Mouse (Mus musculus): ENCODE measurements at regions not wholly inside any gene's neighbourhood (a gene's known extent, or its start where the extent isn't known, plus 50 kb on each side); places are given as distances from the start of the nearest gene placed in this dataset.

DNA sequence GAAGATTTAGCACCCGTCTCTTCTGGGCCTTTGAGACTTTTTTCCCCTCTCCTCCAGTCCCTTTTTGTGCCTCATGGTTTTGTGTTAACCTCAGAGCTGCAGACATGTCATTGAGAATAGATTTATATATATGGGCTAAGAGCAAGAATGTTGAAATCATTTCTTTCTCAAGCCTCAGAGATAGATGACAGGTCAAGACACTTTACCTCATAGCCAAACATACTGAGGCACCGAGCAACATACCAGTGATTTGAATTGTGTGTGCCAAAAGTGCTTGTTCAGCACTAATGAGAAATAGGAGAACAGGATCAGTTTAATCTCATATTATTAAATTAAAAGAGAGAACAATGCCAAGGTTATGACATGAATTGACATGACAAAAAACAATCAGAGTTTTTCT lies 464.2 kb upstream of the Marcks start:
- no peaks in the 10 kb centered on the region for H3K27me3 ChIP-seq (ENCODE audit: insufficient read depth, low read length)
- H3K4me3 ChIP-seq (ENCODE audit: low read length) = no peak overlapping the region
- no peaks in the 10 kb centered on the region for H3K9me3 ChIP-seq (ENCODE audit: low read length)
- H3K4me2 ChIP-seq (replicated peaks; ENCODE audit: low read depth, low read length) = no peak overlapping the region
- no peaks in the 10 kb centered on the region for H3K36me3 ChIP-seq (ENCODE audit: insufficient read depth, low read length)
- WGBS = 36% methylated on average over 2 of the region's 2 CpGs
- H3K4me1 ChIP-seq (ENCODE audit: insufficient read depth, low read length) = peaks cover 8% of the 10 kb centered on the region; the same call in 1 of the 2 replicates
- 0 out of 2 replicates have a peak overlapping the region, but pooled peaks have one; percentile 15 for H3K27ac ChIP-seq (ENCODE audit: low read length)
- ATAC-seq (ENCODE audit: low FRiP score, low TSS enrichment) = peak; percentile 19; the same call in 1 of the 2 replicates
- H3K9ac ChIP-seq (replicated peaks; ENCODE audit: low read length) = no peak overlapping the region

GRCm38 (mm10) chr10:37589889-37590288 lies 451.2 kb upstream of the Marcks start:
- ATAC-seq (ENCODE audit: low FRiP score, low TSS enrichment) = no peak
- Histone ChIP-seq H3K4me2 (replicated peaks; ENCODE audit: low read depth, low read length) (no peak overlapping the region), H3K9ac (replicated peaks; ENCODE audit: low read length) (no peak overlapping the region), H3K4me3 (ENCODE audit: low read length) (no peak overlapping the region), H3K27me3 (ENCODE audit: insufficient read depth, low read length) (no peaks in the 10 kb centered on the region), H3K4me1 (ENCODE audit: insufficient read depth, low read length) (no peaks in the 10 kb centered on the region), H3K27ac (ENCODE audit: low read length) (no peak overlapping the region), H3K36me3 (ENCODE audit: insufficient read depth, low read length) (no peaks in the 10 kb centered on the region), H3K9me3 (ENCODE audit: low read length) (no peaks in the 10 kb centered on the region)
- WGBS = 73% methylated on average over 2 of the region's 2 CpGs

GRCm38 (mm10) chr10:37589009-37589408 lies 450.3 kb upstream of the Marcks start:
- 96% methylated on average over 1 of the region's 1 CpGs for WGBS
- no peaks in the 10 kb centered on the region for H3K9me3 ChIP-seq (ENCODE audit: low read length)
- H3K4me3 ChIP-seq (ENCODE audit: low read length) = no peak overlapping the region

GRCm38 (mm10) chr10:37571171-37571570 lies 432.5 kb upstream of the Marcks start:
- 74% methylated on average over 2 of the region's 2 CpGs for WGBS
- Histone ChIP-seq H3K9me3 (ENCODE audit: low read length) (no peaks in the 10 kb centered on the region), H3K27me3 (ENCODE audit: insufficient read depth, low read length) (no peaks in the 10 kb centered on the region), H3K4me2 (replicated peaks; ENCODE audit: low read depth, low read length) (no peak overlapping the region), H3K27ac (ENCODE audit: low read length) (no peak overlapping the region), H3K36me3 (ENCODE audit: insufficient read depth, low read length) (no peaks in the 10 kb centered on the region), H3K4me1 (ENCODE audit: insufficient read depth, low read length) (no peaks in the 10 kb centered on the region), H3K4me3 (ENCODE audit: low read length) (no peak overlapping the region), H3K9ac (replicated peaks; ENCODE audit: low read length) (no peak overlapping the region)
- ATAC-seq (ENCODE audit: low FRiP score, low TSS enrichment) = no peak

More at GRCm38 (mm10) chr10:37589009-37589408, 450.3 kb upstream of the Marcks start:
- no peak for ATAC-seq (ENCODE audit: low FRiP score, low TSS enrichment)
- no peak overlapping the region for H3K27ac ChIP-seq (ENCODE audit: low read length)
- no peak overlapping the region for H3K4me2 ChIP-seq (replicated peaks; ENCODE audit: low read depth, low read length)
- no peaks in the 10 kb centered on the region for H3K4me1 ChIP-seq (ENCODE audit: insufficient read depth, low read length)
- no peaks in the 10 kb centered on the region for H3K27me3 ChIP-seq (ENCODE audit: insufficient read depth, low read length)
- H3K9ac ChIP-seq (replicated peaks; ENCODE audit: low read length) = no peak overlapping the region
- H3K36me3 ChIP-seq (ENCODE audit: insufficient read depth, low read length) = no peaks in the 10 kb centered on the region

- Histone ChIP-seq H3K4me3 (ENCODE audit: low read length) (no peak overlapping the region), H3K27ac (ENCODE audit: low read length) (no peak overlapping the region), H3K9me3 (ENCODE audit: low read length) (no peaks in the 10 kb centered on the region), H3K4me1 (ENCODE audit: insufficient read depth, low read length) (no peaks in the 10 kb centered on the region), H3K9ac (replicated peaks; ENCODE audit: low read length) (no peak overlapping the region), H3K36me3 (ENCODE audit: insufficient read depth, low read length) (no peaks in the 10 kb centered on the region), H3K4me2 (replicated peaks; ENCODE audit: low read depth, low read length) (no peak overlapping the region), H3K27me3 (ENCODE audit: insufficient read depth, low read length) (no peaks in the 10 kb centered on the region)
- ATAC-seq (ENCODE audit: low FRiP score, low TSS enrichment) = no peak
- 85% methylated on average over 2 of the region's 2 CpGs for WGBS
Measured at GRCm38 (mm10) chr10:37561705-37562104, 423.0 kb upstream of the Marcks start.

DNA sequence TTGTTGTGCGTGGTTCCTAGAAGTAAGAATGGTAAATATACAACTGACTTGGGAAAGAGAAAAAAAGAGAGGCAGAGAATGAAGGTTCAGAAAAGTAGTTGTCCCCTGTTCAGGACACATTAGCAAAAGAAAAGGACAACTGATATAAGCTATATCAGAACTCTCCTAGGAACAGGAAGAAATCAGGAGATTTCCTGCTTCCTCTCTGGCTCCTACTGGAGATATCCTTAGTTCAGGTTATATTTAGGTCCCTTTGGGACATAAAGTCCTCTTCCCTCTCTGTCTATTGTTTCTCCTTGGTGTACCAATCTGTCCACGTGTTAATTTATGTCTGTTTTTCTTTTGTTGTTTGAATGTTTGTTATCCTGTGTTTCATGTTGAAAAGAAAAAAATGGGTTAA lies 410.7 kb upstream of the Marcks start:
- 0 out of 2 replicates have a peak, but pooled peaks cover 3% of the 10 kb centered on the region for H3K9me3 ChIP-seq (ENCODE audit: low read length)
- no peak for ATAC-seq (ENCODE audit: low FRiP score, low TSS enrichment)
- no peaks in the 10 kb centered on the region for H3K36me3 ChIP-seq (ENCODE audit: insufficient read depth, low read length)
- H3K9ac ChIP-seq (replicated peaks; ENCODE audit: low read length) = no peak overlapping the region
- no peaks in the 10 kb centered on the region for H3K27me3 ChIP-seq (ENCODE audit: insufficient read depth, low read length)
- no peaks in the 10 kb centered on the region for H3K4me1 ChIP-seq (ENCODE audit: insufficient read depth, low read length)
- H3K4me3 ChIP-seq (ENCODE audit: low read length) = no peak overlapping the region
- 82% methylated on average over 2 of the region's 2 CpGs for WGBS
- H3K4me2 ChIP-seq (replicated peaks; ENCODE audit: low read depth, low read length) = no peak overlapping the region
- H3K27ac ChIP-seq (ENCODE audit: low read length) = no peak overlapping the region

DNA sequence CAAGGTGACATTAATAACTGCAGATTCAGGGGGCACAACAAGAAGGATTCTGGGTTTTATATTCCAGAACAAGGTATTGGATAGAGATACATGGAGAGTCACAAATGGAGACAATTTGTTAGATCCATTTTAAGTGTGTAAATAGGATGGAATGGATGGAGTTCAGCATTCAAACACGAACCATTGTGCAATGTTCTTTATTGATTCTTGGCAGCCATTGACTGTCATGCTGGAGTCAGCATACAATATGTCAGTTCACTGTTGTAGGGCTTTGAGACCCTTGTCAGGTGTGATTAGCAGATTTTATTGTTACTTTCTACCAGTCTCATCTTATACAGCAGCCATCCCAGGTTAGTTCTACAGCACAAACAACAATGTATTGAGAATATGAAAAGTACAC lies 402.0 kb upstream of the Marcks start:
- no peak overlapping the region for H3K4me2 ChIP-seq (replicated peaks; ENCODE audit: low read depth, low read length)
- no peak for ATAC-seq (ENCODE audit: low FRiP score, low TSS enrichment)
- H3K9ac ChIP-seq (replicated peaks; ENCODE audit: low read length) = no peak overlapping the region
- H3K4me3 ChIP-seq (ENCODE audit: low read length) = no peak overlapping the region
- no peaks in the 10 kb centered on the region for H3K27me3 ChIP-seq (ENCODE audit: insufficient read depth, low read length)
- no peaks in the 10 kb centered on the region for H3K4me1 ChIP-seq (ENCODE audit: insufficient read depth, low read length)
- 88% methylated on average over 1 of the region's 1 CpGs for WGBS
- no peaks in the 10 kb centered on the region for H3K9me3 ChIP-seq (ENCODE audit: low read length)
- no peak overlapping the region for H3K27ac ChIP-seq (ENCODE audit: low read length)
- H3K36me3 ChIP-seq (ENCODE audit: insufficient read depth, low read length) = no peaks in the 10 kb centered on the region

DNA sequence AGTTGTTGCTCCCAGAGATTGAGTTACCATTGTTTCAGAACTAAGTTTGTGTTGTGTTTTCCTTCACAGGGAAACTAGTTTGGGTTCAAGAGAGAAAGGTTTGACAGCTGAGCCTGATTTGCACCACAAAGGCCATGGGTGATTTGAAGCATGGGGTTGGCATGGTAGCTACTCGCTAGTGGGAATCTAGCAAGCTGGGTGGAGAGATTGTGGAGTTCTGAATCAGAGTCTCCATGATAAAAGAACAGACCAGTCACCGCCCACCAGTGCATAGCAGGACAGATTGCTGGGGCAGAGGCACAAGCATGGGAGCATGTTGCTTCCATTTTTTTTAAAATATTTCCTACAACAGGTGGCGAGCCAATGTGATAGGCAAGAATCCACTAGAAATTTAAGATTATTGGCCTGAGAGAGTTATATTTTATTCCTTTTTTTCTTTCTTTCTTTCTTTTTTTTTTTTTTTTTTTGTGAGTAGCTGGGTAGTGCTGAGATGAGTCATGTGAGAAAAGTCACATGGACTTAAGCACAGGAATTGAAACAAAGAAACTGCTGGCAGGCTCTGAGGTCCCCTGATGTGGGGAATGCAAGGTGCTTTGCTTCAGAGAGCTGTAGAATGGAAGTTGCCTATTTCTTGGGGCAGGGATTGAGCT lies 367.4 kb upstream of the Marcks start:
- no peak overlapping the region for H3K9ac ChIP-seq (replicated peaks; ENCODE audit: low read length)
- no peaks in the 10 kb centered on the region for H3K9me3 ChIP-seq (ENCODE audit: low read length)
- H3K36me3 ChIP-seq (ENCODE audit: insufficient read depth, low read length) = no peaks in the 10 kb centered on the region
- H3K27me3 ChIP-seq (ENCODE audit: insufficient read depth, low read length) = no peaks in the 10 kb centered on the region
- no peak for ATAC-seq (ENCODE audit: low FRiP score, low TSS enrichment)
- no peak overlapping the region for H3K4me3 ChIP-seq (ENCODE audit: low read length)
- no peak overlapping the region for H3K4me2 ChIP-seq (replicated peaks; ENCODE audit: low read depth, low read length)
- H3K4me1 ChIP-seq (ENCODE audit: insufficient read depth, low read length) = no peaks in the 10 kb centered on the region
- 83% methylated on average over 3 of the region's 3 CpGs for WGBS
- H3K27ac ChIP-seq (ENCODE audit: low read length) = no peak overlapping the region

DNA sequence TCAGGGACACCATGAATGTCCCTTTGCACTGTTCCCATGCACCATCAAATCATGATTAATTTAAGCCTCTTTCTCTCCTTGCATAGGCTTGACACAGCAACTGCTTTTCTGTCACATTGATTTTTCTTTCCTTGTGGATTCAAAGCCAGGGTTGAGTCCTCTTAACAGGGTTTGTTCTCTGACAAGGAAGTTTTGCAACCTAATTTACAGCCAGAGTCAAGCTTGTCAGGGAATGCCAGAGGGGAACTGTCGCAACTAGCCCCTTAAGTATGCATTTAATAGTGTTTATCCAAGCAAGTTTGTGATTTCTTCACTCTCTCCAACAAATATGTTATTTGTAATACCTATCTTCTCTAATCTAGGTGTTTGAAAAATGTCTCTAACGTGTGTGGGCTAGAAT lies 365.7 kb upstream of the Marcks start:
- Histone ChIP-seq H3K4me3 (ENCODE audit: low read length) (no peak overlapping the region), H3K36me3 (ENCODE audit: insufficient read depth, low read length) (no peaks in the 10 kb centered on the region), H3K9ac (replicated peaks; ENCODE audit: low read length) (no peak overlapping the region), H3K4me2 (replicated peaks; ENCODE audit: low read depth, low read length) (no peak overlapping the region), H3K4me1 (ENCODE audit: insufficient read depth, low read length) (no peaks in the 10 kb centered on the region), H3K27me3 (ENCODE audit: insufficient read depth, low read length) (no peaks in the 10 kb centered on the region), H3K27ac (ENCODE audit: low read length) (no peak overlapping the region), H3K9me3 (ENCODE audit: low read length) (no peaks in the 10 kb centered on the region)
- WGBS = 39% methylated on average over 2 of the region's 2 CpGs
- ATAC-seq (ENCODE audit: low FRiP score, low TSS enrichment) = peak; percentile 39; the same call in 1 of the 2 replicates

DNA sequence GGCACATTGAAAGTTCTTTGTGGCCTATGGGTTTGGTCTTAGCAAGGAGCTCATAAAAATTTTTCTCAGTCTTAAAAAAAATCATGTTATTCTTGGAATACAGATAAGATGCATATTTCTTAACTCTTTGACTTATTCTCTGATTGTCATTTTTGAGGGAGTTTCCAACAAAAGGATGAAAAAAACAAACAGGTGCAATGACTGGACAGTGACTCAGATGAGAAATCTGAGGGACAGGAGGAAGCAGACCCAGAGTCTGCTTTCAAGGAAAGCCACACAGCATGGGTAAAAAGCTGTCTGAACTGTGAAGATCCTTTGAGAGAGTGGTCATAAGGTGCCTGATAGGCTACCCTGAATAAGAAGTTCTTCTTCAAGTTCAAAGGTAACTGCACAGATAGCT lies 363.8 kb upstream of the Marcks start:
- Histone ChIP-seq H3K4me2 (replicated peaks; ENCODE audit: low read depth, low read length) (no peak overlapping the region), H3K9me3 (ENCODE audit: low read length) (no peaks in the 10 kb centered on the region), H3K36me3 (ENCODE audit: insufficient read depth, low read length) (no peaks in the 10 kb centered on the region), H3K4me1 (ENCODE audit: insufficient read depth, low read length) (no peaks in the 10 kb centered on the region), H3K9ac (replicated peaks; ENCODE audit: low read length) (no peak overlapping the region), H3K27ac (ENCODE audit: low read length) (no peak overlapping the region), H3K27me3 (ENCODE audit: insufficient read depth, low read length) (no peaks in the 10 kb centered on the region), H3K4me3 (ENCODE audit: low read length) (no peak overlapping the region)
- no peak for ATAC-seq (ENCODE audit: low FRiP score, low TSS enrichment)
